Mouse (Mus musculus) neural tube, embryonic 13.5 days (tissue): ENCODE results near the gene Nrde2. TPM values are rescaled to one million over a fixed set of nuclear protein-coding genes. Genes with fewer than 3 reads are reported as not detected.

Source experiments
- ATAC-seq: fragments of 200-750 bp; cut with Nextera tagmentation; 2 replicates; pipeline ENCODE4 v1.8.0; 2017; ENCODE audit warnings: low read depth, mild to moderate bottlenecking, moderate TSS enrichment, moderate library complexity
- H3K27ac ChIP-seq: fragments of 300-500 bp; sonication (generic); replicated peaks from 2 replicates; pipeline ENCODE4 v1.5.1; 2015; ENCODE audit warnings: moderate library complexity, mild to moderate bottlenecking, inconsistent platforms
- H3K27me3 ChIP-seq: fragments of 300-500 bp; sonication (generic); 2 replicates; pipeline ENCODE4 v1.6.1; 2015; ENCODE audit warnings: mild to moderate bottlenecking, inconsistent platforms
- H3K36me3 ChIP-seq: fragments of 300-500 bp; sonication (generic); 2 replicates; pipeline ENCODE4 v1.6.1; 2015; ENCODE audit warnings: mild to moderate bottlenecking, inconsistent platforms
- H3K4me1 ChIP-seq: fragments of 300-500 bp; sonication (generic); replicated peaks from 2 replicates; pipeline ENCODE4 v1.6.1; 2015; ENCODE audit warnings: inconsistent platforms
- H3K4me2 ChIP-seq: fragments of 300-500 bp; sonication (generic); 2 replicates; pipeline ENCODE4 v1.6.1; 2015; ENCODE audit warnings: inconsistent platforms, mild to moderate bottlenecking, moderate library complexity
- H3K4me3 ChIP-seq: fragments of 300-500 bp; sonication (generic); 2 replicates; pipeline ENCODE4 v1.5.1; 2015; ENCODE audit warnings: mild to moderate bottlenecking, inconsistent platforms
- H3K9ac ChIP-seq: fragments of 300-500 bp; sonication (generic); 2 replicates; pipeline ENCODE4 v1.6.1; 2015; ENCODE audit warnings: moderate library complexity, mild to moderate bottlenecking, inconsistent platforms
- H3K9me3 ChIP-seq: fragments of 300-500 bp; sonication (generic); 2 replicates; pipeline ENCODE4 v1.6.1; 2016; ENCODE audit warnings: inconsistent platforms
- WGBS: fragments of 180-500 bp; shearing (Covaris S2); methylation state at CpG from one replicate; pipeline ENCODE4 v1.1.7; 2015; 5-methylcytosine and 5-hydroxymethylcytosine counted together
- polyA plus RNA-seq: library from polyadenylated mRNA; unstranded; fragments of >200 nt; fragmentation: Nextera tagmentation; extraction: Ambion mirVana; gene quantifications from 2 replicates; pipeline ENCODE4 v1.2.1, GENCODE M21; 2015

Gene Nrde2
- polyA plus RNA-seq, 1 experiment from 2014 or later = 11.8 TPM

DNA sequence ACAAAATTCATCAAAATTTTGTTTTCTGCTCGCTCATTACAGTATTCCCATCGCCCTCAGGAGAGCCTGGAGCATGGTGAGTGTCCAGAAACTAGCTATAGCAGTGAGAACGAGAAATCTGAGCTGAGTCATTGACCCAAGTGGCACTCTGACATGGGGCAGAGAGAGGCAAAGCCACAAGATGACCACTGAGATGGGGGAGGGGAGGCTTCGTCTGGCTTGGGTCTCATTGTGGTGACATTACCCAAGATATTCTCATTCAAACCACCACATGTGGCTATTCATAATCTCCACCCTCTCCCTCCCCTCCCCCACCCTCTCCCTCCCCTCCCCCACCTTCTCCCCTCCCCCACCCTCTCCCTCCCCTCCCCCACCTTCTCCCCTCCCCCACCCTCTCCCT is 52.0 kb downstream of the Nrde2 start:
- no peak overlapping the region for H3K4me2 ChIP-seq
- 51% methylated on average over 4 of the region's 4 CpGs for WGBS

DNA sequence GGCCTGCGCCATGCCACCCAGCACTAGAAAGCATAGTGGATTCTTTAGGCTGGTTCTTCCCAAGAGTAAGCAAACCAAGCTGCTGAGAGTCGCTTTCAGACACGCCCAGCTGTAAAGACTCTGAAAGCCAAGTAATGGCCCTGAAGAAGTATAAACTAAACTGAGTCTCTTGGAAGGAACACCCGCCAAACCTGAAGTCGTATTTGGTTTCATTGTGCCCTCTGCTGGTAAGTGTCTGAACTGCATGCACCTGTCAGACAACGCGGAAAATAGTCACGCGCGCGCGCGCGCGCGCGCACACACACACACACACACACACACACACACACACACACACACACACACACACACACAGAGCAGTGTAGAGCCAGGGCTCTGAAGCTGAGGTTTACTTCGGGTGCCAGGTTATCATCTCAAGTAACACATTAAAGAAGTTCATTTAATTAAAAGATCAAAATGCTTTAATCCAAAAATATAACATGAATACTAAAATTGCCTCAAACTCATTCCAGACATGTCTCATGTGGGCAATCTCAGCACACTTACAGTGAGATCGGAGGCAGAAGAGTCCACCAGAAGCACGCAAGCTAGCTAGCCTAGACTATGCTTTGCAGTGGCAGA is 53.1 kb downstream of the Nrde2 start:
- Histone ChIP-seq H3K4me2 (no peak overlapping the region), H3K4me3 (no peak overlapping the region), H3K27ac (no peak overlapping the region), H3K9me3 (no peaks in the 10 kb centered on the region), H3K4me1 (peaks cover 12% of the 10 kb centered on the region), H3K36me3 (no peaks in the 10 kb centered on the region), H3K27me3 (no peaks in the 10 kb centered on the region), H3K9ac (no peak overlapping the region)
- WGBS = 14% methylated on average over 20 of the region's 20 CpGs
- no peak for ATAC-seq

More for the DNA sequence above, 52.0 kb downstream of the Nrde2 start:
- peaks cover 15% of the 10 kb centered on the region for H3K4me1 ChIP-seq
- H3K9ac ChIP-seq = no peak overlapping the region
- no peak overlapping the region for H3K4me3 ChIP-seq
- no peak overlapping the region for H3K27ac ChIP-seq
- peaks cover 8% of the 10 kb centered on the region for H3K36me3 ChIP-seq
- H3K9me3 ChIP-seq = no peaks in the 10 kb centered on the region
- H3K27me3 ChIP-seq = no peaks in the 10 kb centered on the region
- ATAC-seq = no peak

DNA sequence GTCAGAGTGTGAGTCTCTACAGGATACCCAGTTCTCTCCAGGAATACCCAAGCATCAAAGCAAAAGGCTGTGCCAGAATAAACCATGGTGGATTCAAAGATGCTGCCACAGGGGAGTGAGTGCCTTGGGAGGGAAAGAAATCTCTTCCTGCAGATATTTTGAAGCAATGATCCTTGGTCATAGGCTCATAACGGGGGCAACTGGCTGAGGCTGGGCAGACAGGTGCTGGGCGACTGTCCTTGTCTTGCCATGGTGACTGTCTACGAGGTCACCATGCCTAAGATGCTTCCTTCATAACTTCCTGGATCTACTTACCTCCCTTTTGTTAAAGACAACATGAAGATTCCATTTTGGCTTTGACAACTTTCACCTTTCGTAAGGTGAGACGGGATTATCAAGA is 54.9 kb downstream of the Nrde2 start:
- Histone ChIP-seq H3K4me3 (no peak overlapping the region), H3K27me3 (no peaks in the 10 kb centered on the region), H3K9ac (no peak overlapping the region), H3K27ac (no peak overlapping the region), H3K4me2 (no peak overlapping the region), H3K9me3 (no peaks in the 10 kb centered on the region), H3K4me1 (peaks cover 3% of the 10 kb centered on the region; the same call in 1 of the 2 replicates), H3K36me3 (no peaks in the 10 kb centered on the region)
- WGBS = 90% methylated on average over 5 of the region's 5 CpGs
- ATAC-seq = no peak

DNA sequence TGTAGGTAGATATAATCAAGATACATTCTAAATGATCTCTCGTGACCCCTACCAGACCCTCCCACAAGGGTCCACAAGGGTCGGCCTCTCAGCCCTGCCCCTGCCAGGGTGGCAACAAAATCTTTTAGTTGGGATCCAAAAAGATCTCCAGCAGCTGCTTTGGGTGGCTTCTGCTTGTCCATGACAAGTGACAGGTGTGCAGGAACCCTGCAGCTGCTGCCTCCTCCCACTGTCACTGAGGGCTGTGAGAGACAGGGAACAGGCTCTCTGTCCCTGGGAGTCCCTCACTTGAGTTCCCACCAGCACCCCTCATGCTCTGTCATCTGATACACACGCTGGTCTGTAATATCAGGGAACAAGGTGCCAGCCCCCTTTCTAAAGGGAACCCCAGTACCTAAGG is 57.8 kb downstream of the Nrde2 start:
- H3K4me1 ChIP-seq = 0 out of 2 replicates have a peak, but pooled peaks cover 3% of the 10 kb centered on the region
- no peaks in the 10 kb centered on the region for H3K9me3 ChIP-seq
- H3K27me3 ChIP-seq = no peaks in the 10 kb centered on the region
- H3K36me3 ChIP-seq = no peaks in the 10 kb centered on the region
- H3K4me2 ChIP-seq = no peak overlapping the region
- H3K9ac ChIP-seq = no peak overlapping the region
- no peak overlapping the region for H3K4me3 ChIP-seq
- no peak for ATAC-seq
- no peak overlapping the region for H3K27ac ChIP-seq
- 82% methylated on average over 3 of the region's 3 CpGs for WGBS

DNA sequence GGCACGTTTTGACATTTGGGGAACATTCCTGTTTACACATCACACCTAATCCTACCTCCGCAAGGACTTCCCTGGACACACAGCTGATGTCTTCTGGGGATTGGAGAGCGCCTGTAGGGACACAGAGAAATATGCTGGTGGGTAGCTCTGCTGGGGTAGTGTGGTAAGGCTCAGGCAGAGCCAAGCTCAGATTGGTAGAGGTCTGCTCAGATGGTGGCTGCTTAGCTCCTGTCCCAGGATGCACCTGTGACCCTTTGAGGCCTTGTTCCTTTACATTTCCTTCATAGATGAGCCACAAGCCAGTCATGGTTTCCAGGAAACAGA is 58.8 kb downstream of the Nrde2 start:
- H3K9ac ChIP-seq = no peak overlapping the region
- no peak overlapping the region for H3K4me3 ChIP-seq
- H3K27ac ChIP-seq = no peak overlapping the region
- H3K27me3 ChIP-seq = no peaks in the 10 kb centered on the region
- H3K9me3 ChIP-seq = no peaks in the 10 kb centered on the region
- no peak overlapping the region for H3K4me2 ChIP-seq
- 58% methylated on average over 3 of the region's 3 CpGs for WGBS
- no peak for ATAC-seq
- no peaks in the 10 kb centered on the region for H3K4me1 ChIP-seq
- no peaks in the 10 kb centered on the region for H3K36me3 ChIP-seq

DNA sequence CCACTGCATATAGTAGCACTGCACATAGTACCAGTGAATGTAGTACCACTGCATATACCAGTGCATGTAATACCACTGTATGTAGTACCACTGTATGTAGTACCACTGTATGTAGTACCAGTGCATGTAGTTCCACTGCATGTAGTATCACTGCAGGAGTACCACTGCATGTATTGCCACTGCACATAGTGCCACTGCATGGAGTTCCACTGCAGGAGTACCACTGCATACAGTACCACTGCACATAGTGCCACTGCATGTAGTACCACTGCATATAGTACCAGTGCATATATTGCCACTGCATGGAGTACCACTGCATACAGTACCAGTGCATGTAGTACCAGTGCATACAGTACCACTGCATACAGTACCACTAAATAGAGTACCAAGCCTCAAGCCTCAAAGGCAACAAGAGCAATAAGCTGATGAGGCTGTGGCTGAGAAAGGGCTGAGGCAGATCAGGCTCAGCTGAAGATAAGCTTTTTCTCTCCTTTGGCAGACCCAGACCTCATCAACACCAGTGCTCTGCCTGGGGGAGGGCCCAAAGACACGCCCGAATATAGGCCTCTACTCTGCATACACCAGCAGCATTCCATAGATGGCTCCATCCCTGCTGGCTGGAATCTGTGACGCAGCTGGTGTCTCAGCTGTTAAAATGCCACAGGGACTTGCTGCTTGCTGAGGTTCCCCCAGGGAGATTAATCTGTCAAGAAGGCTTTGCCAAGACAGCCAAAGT is 59.3 kb downstream of the Nrde2 start:
- Histone ChIP-seq H3K27ac (no peak overlapping the region), H3K4me3 (no peak overlapping the region), H3K4me2 (no peak overlapping the region), H3K36me3 (no peaks in the 10 kb centered on the region), H3K9me3 (no peaks in the 10 kb centered on the region), H3K9ac (no peak overlapping the region), H3K27me3 (no peaks in the 10 kb centered on the region), H3K4me1 (no peaks in the 10 kb centered on the region)
- 69% methylated on average over 3 of the region's 3 CpGs for WGBS
- ATAC-seq = peak; percentile 43; the same call in 1 of the 2 replicates

DNA sequence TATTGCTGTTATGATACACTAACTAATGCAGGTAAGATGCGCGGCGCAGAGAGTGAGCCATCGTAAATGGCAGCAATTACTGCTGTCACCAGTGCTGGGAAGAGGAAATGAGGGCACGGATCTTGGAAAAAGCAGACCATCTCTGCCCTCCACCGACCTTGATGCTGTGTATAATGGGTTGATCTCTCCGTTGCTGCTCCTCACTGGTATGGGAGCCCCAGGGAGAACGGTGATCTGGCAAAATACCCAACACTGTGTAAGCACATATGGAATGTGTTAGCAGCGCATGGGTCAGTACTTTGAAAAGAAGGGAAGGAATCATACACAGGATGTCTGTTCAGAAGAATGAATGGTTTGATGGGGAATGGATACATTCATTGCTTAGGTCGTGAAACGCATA is 66.4 kb downstream of the Nrde2 start:
- H3K9ac ChIP-seq = no peak overlapping the region
- H3K27ac ChIP-seq = no peak overlapping the region
- H3K27me3 ChIP-seq = no peaks in the 10 kb centered on the region
- no peaks in the 10 kb centered on the region for H3K36me3 ChIP-seq
- ATAC-seq = no peak
- H3K4me3 ChIP-seq = no peak overlapping the region
- H3K4me2 ChIP-seq = no peak overlapping the region
- 77% methylated on average over 11 of the region's 11 CpGs for WGBS
- no peaks in the 10 kb centered on the region for H3K4me1 ChIP-seq
- H3K9me3 ChIP-seq = no peaks in the 10 kb centered on the region

DNA sequence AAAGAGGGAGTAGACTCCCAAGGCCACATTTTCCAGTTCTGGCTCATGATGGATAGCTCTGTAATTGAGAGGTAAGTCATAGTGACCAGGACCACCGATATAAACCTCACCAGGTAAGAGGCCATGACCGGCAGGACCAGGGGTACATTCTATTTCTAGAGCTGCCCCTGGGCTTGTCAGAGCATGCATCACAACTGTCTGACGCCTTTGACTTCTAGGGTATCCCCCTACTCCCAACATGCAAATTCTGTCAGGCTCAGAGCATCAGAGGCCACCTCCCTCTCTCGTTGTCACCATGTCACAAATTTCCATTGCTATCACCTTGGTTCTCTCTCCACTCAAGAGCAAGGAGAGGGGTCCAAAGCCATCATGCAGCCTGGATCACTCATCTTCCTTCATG is 68.7 kb downstream of the Nrde2 start:
- WGBS = 89% methylated on average over 4 of the region's 4 CpGs
- ATAC-seq = no peak

DNA sequence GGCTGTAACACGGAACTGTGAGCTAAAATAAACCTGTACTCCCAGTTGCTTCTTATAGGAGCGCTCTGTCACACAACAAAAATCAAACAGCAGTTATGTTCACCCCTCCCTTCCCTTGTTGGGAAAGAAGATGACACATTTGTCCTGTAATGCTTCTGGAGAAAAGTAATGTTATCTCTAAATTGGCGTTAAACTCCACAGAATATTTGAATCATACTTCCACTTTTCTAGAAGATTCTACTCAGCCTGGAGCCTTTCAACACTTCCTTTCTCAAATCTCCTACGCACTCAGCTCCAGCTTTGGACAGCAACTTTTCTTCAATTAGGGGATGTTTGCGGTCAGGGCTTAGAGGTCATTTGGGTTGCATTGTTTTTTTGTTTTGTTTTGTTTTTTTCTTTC is 70.2 kb downstream of the Nrde2 start:
- Histone ChIP-seq H3K27me3 (no peaks in the 10 kb centered on the region), H3K27ac (no peak overlapping the region), H3K9ac (no peak overlapping the region), H3K4me1 (no peaks in the 10 kb centered on the region), H3K4me2 (no peak overlapping the region), H3K9me3 (no peaks in the 10 kb centered on the region), H3K36me3 (no peaks in the 10 kb centered on the region), H3K4me3 (no peak overlapping the region)
- WGBS = 92% methylated on average over 5 of the region's 5 CpGs
- no peak for ATAC-seq

More for the DNA sequence above, 68.7 kb downstream of the Nrde2 start:
- Histone ChIP-seq H3K27ac (no peak overlapping the region), H3K36me3 (no peaks in the 10 kb centered on the region), H3K4me1 (no peaks in the 10 kb centered on the region), H3K4me2 (no peak overlapping the region), H3K9me3 (no peaks in the 10 kb centered on the region), H3K9ac (no peak overlapping the region), H3K4me3 (no peak overlapping the region), H3K27me3 (no peaks in the 10 kb centered on the region)

DNA sequence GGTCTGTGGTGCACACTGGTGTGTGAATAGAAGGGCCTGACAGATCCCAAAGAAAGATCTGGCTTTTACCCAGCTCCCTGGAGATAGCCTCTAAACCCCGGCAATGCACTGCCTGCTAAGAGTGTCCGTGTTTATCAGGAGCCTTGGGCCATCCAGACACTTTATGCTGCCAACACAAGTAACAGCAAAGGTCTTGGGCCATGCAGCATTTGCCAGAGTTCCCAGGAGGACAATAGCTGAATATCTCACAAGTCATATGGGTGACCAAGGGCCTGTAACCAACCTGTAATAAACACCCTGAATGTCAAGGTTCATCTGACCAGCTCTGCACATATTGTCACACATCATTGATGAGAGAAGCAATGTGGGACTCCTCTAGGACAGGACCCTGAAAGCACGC is 71.4 kb downstream of the Nrde2 start:
- H3K4me3 ChIP-seq = no peak overlapping the region
- H3K9ac ChIP-seq = no peak overlapping the region
- no peaks in the 10 kb centered on the region for H3K36me3 ChIP-seq
- 68% methylated on average over 3 of the region's 3 CpGs for WGBS
- H3K27me3 ChIP-seq = no peaks in the 10 kb centered on the region
- H3K27ac ChIP-seq = no peak overlapping the region
- no peak for ATAC-seq
- no peaks in the 10 kb centered on the region for H3K4me1 ChIP-seq
- H3K9me3 ChIP-seq = no peaks in the 10 kb centered on the region
- no peak overlapping the region for H3K4me2 ChIP-seq

DNA sequence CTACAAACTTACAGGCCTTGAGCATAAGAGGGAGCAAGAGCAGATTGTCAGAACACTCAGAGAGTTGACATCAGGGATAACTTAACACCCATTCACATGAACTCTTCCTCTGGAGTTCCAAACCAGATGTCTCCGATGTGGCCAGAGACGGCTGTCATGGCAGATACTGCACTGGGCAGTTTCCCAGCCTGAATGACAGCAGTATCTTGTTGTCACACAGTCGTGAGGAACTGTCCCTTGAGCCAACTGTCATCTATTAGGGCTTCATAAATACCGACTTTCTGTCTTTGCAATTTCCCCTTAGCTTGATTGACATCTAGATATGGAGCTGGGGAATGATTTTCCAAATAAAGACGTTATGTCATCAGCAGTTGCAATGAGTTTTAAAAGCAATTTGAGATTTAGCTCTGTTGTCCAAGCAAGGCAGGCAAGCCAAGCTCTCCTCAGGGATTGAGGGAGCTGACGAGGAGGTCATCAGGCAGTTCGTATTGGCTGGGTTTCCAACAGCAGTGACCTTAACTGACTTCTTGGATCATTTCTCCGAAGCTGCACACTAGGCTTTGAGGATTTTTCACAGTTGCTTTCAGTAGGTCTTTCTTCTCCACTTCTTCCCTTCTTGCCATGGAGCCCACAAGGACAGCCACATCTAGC is 79.7 kb downstream of the Nrde2 start:
- Histone ChIP-seq H3K36me3 (no peaks in the 10 kb centered on the region), H3K27me3 (no peaks in the 10 kb centered on the region), H3K4me2 (no peak overlapping the region), H3K27ac (no peak overlapping the region), H3K9ac (no peak overlapping the region), H3K4me3 (no peak overlapping the region), H3K4me1 (no peaks in the 10 kb centered on the region), H3K9me3 (no peaks in the 10 kb centered on the region)
- no peak for ATAC-seq
- WGBS = 84% methylated on average over 8 of the region's 8 CpGs

DNA sequence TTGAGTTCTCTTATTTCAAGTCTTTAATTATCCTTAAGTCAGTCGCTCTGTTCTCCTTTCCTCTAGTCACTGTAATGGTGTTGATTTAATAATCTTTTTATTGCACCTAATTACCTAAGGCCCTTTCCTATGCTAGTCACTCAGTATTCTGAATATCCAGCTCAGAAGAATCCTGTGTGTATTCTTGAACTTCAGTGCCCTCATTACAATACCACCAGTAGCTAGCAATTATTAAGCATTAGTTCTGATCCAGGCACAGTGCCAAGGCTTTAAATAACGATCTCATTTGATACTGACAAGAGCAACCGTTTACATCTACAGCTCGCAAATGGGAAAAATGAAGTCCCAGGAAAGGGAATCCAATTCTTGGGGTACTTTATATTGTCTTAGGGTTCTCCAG is 83.7 kb downstream of the Nrde2 start:
- no peaks in the 10 kb centered on the region for H3K27me3 ChIP-seq
- no peak overlapping the region for H3K4me3 ChIP-seq
- H3K4me1 ChIP-seq = no peaks in the 10 kb centered on the region
- H3K4me2 ChIP-seq = no peak overlapping the region
- H3K9ac ChIP-seq = no peak overlapping the region
- no peak overlapping the region for H3K27ac ChIP-seq
- no peaks in the 10 kb centered on the region for H3K36me3 ChIP-seq
- ATAC-seq = no peak
- no peaks in the 10 kb centered on the region for H3K9me3 ChIP-seq
- 56% methylated on average over 4 of the region's 4 CpGs for WGBS
